ENCODE assay signal across 25 mouse cellular contexts in genomic region chr16:65405824-65406556, GRCm38 (mm10).
DNase-seq lines count a peak whose midpoint lies in the region; ATAC-seq and TF ChIP-seq lines count a peak whose summit lies in the region.
"Had no signal": no experiment of that assay in that cellular context is flagged by ENCODE, and none has a peak within 500 bp of the region (broad histone marks: within the 10 kb centered on the region; RNA-seq: fewer than 3 reads in every experiment).

No protein-coding gene starts in this region.

- H3K9me3 ChIP-seq in ES-E14 (ENCODE audit: control insufficient read depth, insufficient read depth, low read depth, low read length): no peaks in the 10 kb centered on the region
- H3K9me3 ChIP-seq in hindbrain, embryonic 14.5 days (ENCODE audit: control insufficient read depth, low read length): no peaks in the 10 kb centered on the region
- H3K9me3 ChIP-seq: forebrain, embryonic 10.5 days; heart, embryonic 13.5 days; hindbrain, embryonic 13.5 days; liver, embryonic 12.5 days; midbrain, embryonic 13.5 days had no signal

- no peak overlapping the region for H3K27ac ChIP-seq in ES-E14 (ENCODE audit: insufficient read depth, low read depth, low read length, poor library complexity, severe bottlenecking)
- H3K27ac ChIP-seq in hindbrain, embryonic 14.5 days: no peak overlapping the region
- H3K27ac ChIP-seq: forebrain, embryonic 10.5 days; heart, adult 2 months; heart, embryonic 13.5 days; hindbrain, embryonic 13.5 days; kidney, postnatal 0 days; left cerebral cortex, adult 2 months; liver, embryonic 12.5 days; midbrain, embryonic 13.5 days had no signal

- H3K4me1 ChIP-seq in ES-E14 (ENCODE audit: control insufficient read depth in 2 of 2, insufficient read depth in 2 of 2, low read length in 2 of 2, poor library complexity in 1 of 2): no peaks in the 10 kb centered on the region
- no peaks in the 10 kb centered on the region for H3K4me1 ChIP-seq in hindbrain, embryonic 14.5 days (replicated peaks; ENCODE audit: control insufficient read depth, insufficient read depth, low read length)
- H3K4me1 ChIP-seq: heart, embryonic 13.5 days; hindbrain, embryonic 13.5 days; liver, embryonic 12.5 days; midbrain, embryonic 13.5 days had no signal

- DNase-seq in ES-E14 (ENCODE audit: low read depth, low spot score): peak; percentile 15
- DNase-seq in Muller cell, postnatal 12 days (ENCODE audit: inconsistent ontology term): peak; percentile 79
- DNase-seq in retina, embryonic 14.5 days (ENCODE audit: low spot score): peak; percentile 42
- no peak for DNase-seq in lung, postnatal 10 days
- DNase-seq in hindbrain, embryonic 14.5 days (ENCODE audit: low spot score): no peak
- no peak for DNase-seq in thymus, postnatal 0 days (ENCODE audit: low spot score)
- DNase-seq: adrenal gland, adult 2 months; cerebellum, adult 18-20 months; cerebellum, postnatal 25 days; gastrocnemius, postnatal 25 days; heart, adult 2 months; heart, postnatal 14 days; kidney, adult 2 months; lung, adult 2 months; right cerebral cortex, postnatal 14 days; spleen, adult 18-20 months; thymus, postnatal 14 days had no signal

- no peaks in the 10 kb centered on the region for H3K27me3 ChIP-seq in hindbrain, embryonic 14.5 days (ENCODE audit: control insufficient read depth, insufficient read depth, low read length)
- H3K27me3 ChIP-seq: heart, embryonic 13.5 days; hindbrain, embryonic 13.5 days; liver, embryonic 12.5 days; midbrain, embryonic 13.5 days had no signal

- in situ Hi-C loops in ES-E14 (cut with MboI; ENCODE audit: low sequenced_read_pairs in 2 of 2, unreplicated experiment in 2 of 2): no loop called here

- no peak overlapping the region for H3K4me3 ChIP-seq in ES-E14 (ENCODE audit: insufficient read depth in 1 of 2, low read depth in 1 of 2, low read length in 2 of 2, poor library complexity in 1 of 2, severe bottlenecking in 1 of 2)
- no peak overlapping the region for H3K4me3 ChIP-seq in hindbrain, embryonic 14.5 days (replicated peaks; ENCODE audit: low read length)
- H3K4me3 ChIP-seq: forebrain, embryonic 10.5 days; heart, adult 2 months; heart, embryonic 13.5 days; hindbrain, embryonic 13.5 days; left cerebral cortex, adult 2 months; liver, embryonic 12.5 days; midbrain, embryonic 13.5 days had no signal

- 55% methylated on average over 3 of the region's 3 CpGs for WGBS in hindbrain, embryonic 14.5 days

- H3K9ac ChIP-seq in ES-E14 (ENCODE audit: insufficient read depth, low read depth, low read length, poor library complexity, severe bottlenecking): no peak overlapping the region
- no peak overlapping the region for H3K9ac ChIP-seq in hindbrain, embryonic 14.5 days
- H3K9ac ChIP-seq: heart, embryonic 13.5 days; hindbrain, embryonic 13.5 days; liver, embryonic 12.5 days; midbrain, embryonic 13.5 days had no signal

- H3K36me3 ChIP-seq in ES-E14 (ENCODE audit: control insufficient read depth, insufficient read depth, low read length, poor library complexity, severe bottlenecking): no peaks in the 10 kb centered on the region
- no peaks in the 10 kb centered on the region for H3K36me3 ChIP-seq in hindbrain, embryonic 14.5 days (replicated peaks; ENCODE audit: control insufficient read depth, insufficient read depth)
- H3K36me3 ChIP-seq: forebrain, embryonic 10.5 days; heart, embryonic 13.5 days; hindbrain, embryonic 13.5 days; liver, embryonic 12.5 days; midbrain, embryonic 13.5 days had no signal

- H3K4me2 ChIP-seq in hindbrain, embryonic 14.5 days (replicated peaks): no peak overlapping the region
- H3K4me2 ChIP-seq: heart, embryonic 13.5 days; hindbrain, embryonic 13.5 days; liver, embryonic 12.5 days; midbrain, embryonic 13.5 days had no signal

- peak; percentile 82 for ATAC-seq in granulocyte monocyte progenitor cell, adult 5-6 weeks (replicated peaks; ENCODE audit: poor library complexity, severe bottlenecking)
- ATAC-seq in hindbrain, embryonic 14.5 days (ENCODE audit: low FRiP score): no peak
- ATAC-seq: liver, embryonic 12.5 days; midbrain, embryonic 13.5 days had no signal

TF ChIP-seq in ES-E14, 5 proteins besides CTCF, POLR2A, EP300 and RAD21:
- TF ChIP-seq CHD2 (IDR thresholded peaks at IDR 0.05; ENCODE audit: low read depth, low read length): no peak
- no peak for TF ChIP-seq ZNF384 (IDR thresholded peaks at IDR 0.05; ENCODE audit: low read depth, low read length)
- no peak for TF ChIP-seq MAFK (IDR thresholded peaks at IDR 0.05; ENCODE audit: insufficient read depth, low read depth, low read length)
- TF ChIP-seq HCFC1 (IDR thresholded peaks at IDR 0.05; ENCODE audit: borderline replicate concordance, insufficient read depth, low read length): no peak
- TF ChIP-seq ZC3H11A (IDR thresholded peaks at IDR 0.05; ENCODE audit: borderline replicate concordance, low read depth, low read length): no peak

Comparison
In these comparisons a context has a peak if more than half of its experiments do, and no peak if none do; other contexts are left out.
1. DNase-seq: peak in ES-E14 (single experiment), Muller cell, postnatal 12 days (single experiment) and retina, embryonic 14.5 days (single experiment); none in lung, postnatal 10 days (single experiment), hindbrain, embryonic 14.5 days (single experiment) and thymus, postnatal 0 days (single experiment).